Mouse (Mus musculus) CH12.LX (cell line): ENCODE data around the gene Hpn. TPM values are rescaled to one million over a fixed set of nuclear protein-coding genes. Genes with fewer than 3 reads are reported as not detected.

ENCODE experiments used
- DNase-seq: peaks from one replicate; pipeline ENCODE4 v3.0.0-alpha.2; 2013; ENCODE audit errors: extremely low read depth
- H3K27ac ChIP-seq: 2 replicates; pipeline ENCODE4 v1.5.1; 2012; ENCODE audit warnings: low read depth, mild to moderate bottlenecking, control low read depth, moderate library complexity; ENCODE audit not compliant: insufficient read depth
- H3K27me3 ChIP-seq: replicated peaks from 2 replicates; pipeline ENCODE3; 2012; ENCODE audit warnings: inconsistent platforms
- H3K36me3 ChIP-seq, 2 experiments: replicated peaks in 1 of 2; 2 replicates each; pipeline versions ENCODE3 to v1.6.1; 2012; ENCODE audit warnings: inconsistent platforms in 1 of 2, low read length in 1 of 2, mild to moderate bottlenecking in 1 of 2, mixed read lengths in 1 of 2, moderate library complexity in 1 of 2; ENCODE audit not compliant: control insufficient read depth in 1 of 2, insufficient read depth in 1 of 2
- H3K4me1 ChIP-seq, 2 experiments: 2 replicates each; pipeline ENCODE4 v1.6.1; 2012; ENCODE audit warnings: inconsistent platforms in 1 of 2, moderate library complexity in 1 of 2; ENCODE audit not compliant: insufficient read depth in 2 of 2, control insufficient read depth in 1 of 2
- H3K4me2 ChIP-seq: 2 replicates; pipeline ENCODE4 v1.6.1; 2012; ENCODE audit warnings: low read depth, mild to moderate bottlenecking, control low read depth; ENCODE audit not compliant: poor library complexity, insufficient read depth, severe bottlenecking
- H3K4me3 ChIP-seq, 3 experiments: fragments of 150-350 bp in 1 of 3; sonication (generic) in 1 of 3; replicated peaks in 1 of 3; 2 replicates each; pipeline versions ENCODE3 to v1.5.1; 2011 to 2012; ENCODE audit warnings: low read depth in 2 of 3, low read length in 2 of 3, mild to moderate bottlenecking in 2 of 3, moderate library complexity in 2 of 3, control low read depth in 1 of 3, improper control_type of control experiment in 1 of 3, inconsistent platforms in 1 of 3, mixed read lengths in 1 of 3; ENCODE audit not compliant: poor library complexity in 1 of 3
- H3K79me2 ChIP-seq: replicated peaks from 2 replicates; pipeline ENCODE4 v1.6.1; 2012; ENCODE audit warnings: mild to moderate bottlenecking, moderate library complexity; ENCODE audit not compliant: control insufficient read depth, poor library complexity, insufficient read depth, severe bottlenecking; ENCODE audit errors: extremely low read depth
- H3K9ac ChIP-seq: 2 replicates; pipeline ENCODE4 v1.6.1; 2012; ENCODE audit warnings: low read depth, mild to moderate bottlenecking, control low read depth, moderate library complexity; ENCODE audit not compliant: insufficient read depth
- H3K9me3 ChIP-seq: replicated peaks from 2 replicates; pipeline ENCODE3; 2012; ENCODE audit warnings: low read length, inconsistent platforms, mixed read lengths
- BHLHE40 ChIP-seq: IDR thresholded peaks from 2 replicates; pipeline ENCODE4 v1.6.1; 2011; ENCODE audit warnings: mild to moderate bottlenecking, low read depth, low read length, improper control_type of control experiment
- CTCF ChIP-seq, 2 experiments: IDR thresholded peaks in 1 of 2; conservative IDR thresholded peaks in 1 of 2; 2 replicates each; pipeline ENCODE4 v1.5.1; 2011 to 2012; ENCODE audit warnings: low read depth in 2 of 2, low read length in 2 of 2, improper control_type of control experiment in 1 of 2, inconsistent platforms in 1 of 2, mild to moderate bottlenecking in 1 of 2, moderate library complexity in 1 of 2
- E2F4 ChIP-seq: IDR thresholded peaks from 2 replicates; pipeline ENCODE4 v1.6.1; 2011; ENCODE audit warnings: low read depth, low read length, improper control_type of control experiment; ENCODE audit not compliant: insufficient replicate concordance
- EP300 ChIP-seq: IDR thresholded peaks from 2 replicates; pipeline ENCODE4 v1.6.1; 2011; ENCODE audit warnings: low read length, improper control_type of control experiment
- ETS1 ChIP-seq: conservative IDR thresholded peaks from 2 replicates; pipeline ENCODE4 v1.6.1; 2012; ENCODE audit warnings: low read depth, mild to moderate bottlenecking, inconsistent platforms, low read length, improper control_type of control experiment, moderate library complexity
- MAFK ChIP-seq: IDR thresholded peaks from 2 replicates; pipeline ENCODE4 v1.6.1; 2011; ENCODE audit warnings: low read length, improper control_type of control experiment; ENCODE audit not compliant: insufficient replicate concordance
- MAX ChIP-seq: IDR thresholded peaks from 2 replicates; pipeline ENCODE4 v1.6.1; 2011; ENCODE audit warnings: low read length, improper control_type of control experiment
- MEF2A ChIP-seq: IDR thresholded peaks from 2 replicates; pipeline ENCODE4 v1.6.1; 2014; ENCODE audit warnings: low read depth, mild to moderate bottlenecking, inconsistent platforms, low read length, improper control_type of control experiment, borderline replicate concordance
- MXI1 ChIP-seq: IDR thresholded peaks from 2 replicates; pipeline ENCODE4 v1.6.1; 2011; ENCODE audit warnings: mild to moderate bottlenecking, low read depth, low read length, improper control_type of control experiment
- MYC ChIP-seq: IDR thresholded peaks from 2 replicates; pipeline ENCODE4 v1.6.1; 2011; ENCODE audit warnings: low read depth, mild to moderate bottlenecking, improper control_type of control experiment, low read length
- NRF1 ChIP-seq: IDR thresholded peaks from 2 replicates; pipeline ENCODE4 v1.6.1; 2014; ENCODE audit warnings: low read depth, mild to moderate bottlenecking, inconsistent platforms, low read length, improper control_type of control experiment, moderate library complexity
- PAX5 ChIP-seq: IDR thresholded peaks from 2 replicates; pipeline ENCODE4 v1.6.1; 2012; ENCODE audit warnings: low read length, inconsistent platforms, mixed read lengths
- POLR2A ChIP-seq: IDR thresholded peaks from 2 replicates; pipeline ENCODE4 v1.6.1; 2011; ENCODE audit warnings: low read depth, mild to moderate bottlenecking, improper control_type of control experiment, low read length
- RAD21 ChIP-seq: IDR thresholded peaks from 2 replicates; pipeline ENCODE4 v1.6.1; 2011; ENCODE audit warnings: low read depth, mild to moderate bottlenecking, low read length, improper control_type of control experiment, moderate library complexity
- SIN3A ChIP-seq: IDR thresholded peaks from 2 replicates; pipeline ENCODE4 v1.6.1; 2012; ENCODE audit warnings: low read length, improper control_type of control experiment, inconsistent platforms
- SMC3 ChIP-seq: IDR thresholded peaks from 2 replicates; pipeline ENCODE4 v1.6.1; 2011; ENCODE audit warnings: low read depth, low read length, improper control_type of control experiment
- TBP ChIP-seq: conservative IDR thresholded peaks from 2 replicates; pipeline ENCODE4 v1.6.1; 2011; ENCODE audit warnings: low read depth, low read length, improper control_type of control experiment
- USF1 ChIP-seq: IDR thresholded peaks from 2 replicates; pipeline ENCODE4 v1.6.1; 2014; ENCODE audit warnings: low read depth, mild to moderate bottlenecking, inconsistent platforms, low read length, improper control_type of control experiment
- USF2 ChIP-seq: conservative IDR thresholded peaks from 2 replicates; pipeline ENCODE4 v1.6.1; 2011; ENCODE audit warnings: low read depth, low read length, improper control_type of control experiment
- ZC3H11A ChIP-seq: IDR thresholded peaks from 2 replicates; pipeline ENCODE4 v1.6.1; 2012; ENCODE audit warnings: low read depth, mild to moderate bottlenecking, inconsistent platforms, low read length, improper control_type of control experiment
- ZKSCAN1 ChIP-seq: IDR thresholded peaks from 2 replicates; pipeline ENCODE4 v1.6.1; 2012; ENCODE audit warnings: low read depth, inconsistent platforms, low read length, improper control_type of control experiment, borderline replicate concordance
- ZMIZ1 ChIP-seq: IDR thresholded peaks from 2 replicates; pipeline ENCODE4 v1.6.1; 2012; ENCODE audit warnings: low read depth, mild to moderate bottlenecking, inconsistent platforms, low read length, improper control_type of control experiment
- ZNF384 ChIP-seq: IDR thresholded peaks from 2 replicates; pipeline ENCODE4 v1.6.1; 2012; ENCODE audit warnings: low read depth, low read length, improper control_type of control experiment, inconsistent platforms
- dilution Hi-C: fragments of 300-500 bp; cut with MboI; formaldehyde crosslinking; loops from 2 replicates; pipeline ENCODE4 v1.14.3; 2020; ENCODE audit warnings: low sequenced_read_pairs; ENCODE audit not compliant: extremely low pct_unique_long_range_greater_than_20kb, extremely low pct_ligation_motif_present
- in situ Hi-C: fragments of 300-500 bp; cut with MboI; formaldehyde crosslinking; loops from 3 replicates; pipeline ENCODE4 v1.14.3; 2019; ENCODE audit warnings: low sequenced_read_pairs, low pct_ligation_motif_present, low pct_unique_long_range_greater_than_20kb, mixed read lengths
- polyA plus RNA-seq: library from polyadenylated mRNA; unstranded; fragments of >175 nt; gene quantifications from 2 replicates; pipeline ENCODE4 v1.2.1, GENCODE M21; 2012; ENCODE audit warnings: low read depth; ENCODE audit not compliant: insufficient read length
- total RNA-seq, 2 experiments: library from RNA; depleted of rRNA; stranded (reverse); fragments of 300-350 nt in 1 of 2; fragments of >200 nt in 1 of 2; gene quantifications; 2 replicates each; pipeline ENCODE4 v1.2.3; 2012 to 2014

Hpn gene
- total and polyA plus RNA-seq, 3 experiments: 3.0 to 16.7 (median 8.7) TPM

GRCm38 (mm10) chr7:31139765-31140164 lies 24.7 kb upstream of the Hpn start (continued):
- TF ChIP-seq MXI1 (no peak), ZKSCAN1 (no peak), MEF2A (no peak), SIN3A (no peak), POLR2A (no peak), ZC3H11A (peak; percentile 30; the same call in 1 of the 2 replicates), PAX5 (no peak), SMC3 (peak; percentile 92), RAD21 (peak; percentile 67), BHLHE40 (no peak), ZNF384 (no peak)

GRCm38 (mm10) chr7:31135717-31136116 lies 20.6 kb upstream of the Hpn start:
- no peaks in the 10 kb centered on the region for H3K27me3 ChIP-seq
- no peak overlapping the region for H3K27ac ChIP-seq
- no peak overlapping the region for H3K9ac ChIP-seq
- dilution Hi-C loops: no loop called here
- no peak for DNase-seq
- no peaks in the 10 kb centered on the region for H3K9me3 ChIP-seq
- H3K4me2 ChIP-seq: no peak overlapping the region
- no peak overlapping the region for H3K4me3 ChIP-seq
- peaks cover 98 to 100% of the 10 kb centered on the region in 2 experiments for H3K36me3 ChIP-seq
- H3K79me2 ChIP-seq: no peaks in the 10 kb centered on the region
- peaks cover 0 to 13% of the 10 kb centered on the region in 2 experiments; a peak in 2 of 4 replicates for H3K4me1 ChIP-seq
- no peak for TF ChIP-seq PAX5
- in situ Hi-C loops: no loop called here

- dilution Hi-C loops: no loop called here
- no peak for DNase-seq
- no peak overlapping the region for H3K4me2 ChIP-seq
- no peak for TF ChIP-seq NRF1
- TF ChIP-seq ZMIZ1: no peak
- no peak for TF ChIP-seq EP300
- TF ChIP-seq MYC: no peak
- TF ChIP-seq TBP: no peak
- no peak for TF ChIP-seq E2F4
- no peak for TF ChIP-seq BHLHE40
- TF ChIP-seq USF2: no peak
- no peak for TF ChIP-seq MAX
- TF ChIP-seq ZC3H11A: no peak
- TF ChIP-seq ETS1: no peak
- TF ChIP-seq CTCF (conservative IDR thresholded peaks at IDR 0.05 in 1 of 2, IDR thresholded peaks at IDR 0.05 in 1 of 2; ENCODE audit: low read depth in 2 of 2, low read length in 2 of 2): no peak
- TF ChIP-seq MAFK: no peak
- no peak for TF ChIP-seq SMC3
- TF ChIP-seq USF1: no peak
- H3K27ac ChIP-seq: no peak overlapping the region
- H3K4me1 ChIP-seq: peaks cover 0 to 13% of the 10 kb centered on the region in 2 experiments; a peak in 3 of 4 replicates
- no peak overlapping the region for H3K4me3 ChIP-seq
- H3K36me3 ChIP-seq: peaks cover 87 to 97% of the 10 kb centered on the region in 2 experiments
- H3K27me3 ChIP-seq: no peaks in the 10 kb centered on the region
- H3K9ac ChIP-seq: no peak overlapping the region
- in situ Hi-C loops: no loop called here
- peaks cover 6% of the 10 kb centered on the region for H3K9me3 ChIP-seq
- no peaks in the 10 kb centered on the region for H3K79me2 ChIP-seq
Observed at GRCm38 (mm10) chr7:31131866-31132265, 16.8 kb upstream of the Hpn start.
